Mouse (Mus musculus) thymus, adult 2 months (tissue): ENCODE data around the gene Prm1. TPM values are rescaled to one million over a fixed set of nuclear protein-coding genes. Genes with fewer than 3 reads are reported as not detected.
A peak's percentile ranks its signal among the peaks of the same experiment; 100 is the strongest.

Experiments
- DNase-seq: peaks from one replicate; pipeline ENCODE4 v3.0.0; 2021
- H3K27ac ChIP-seq: fragments of 200-500 bp; 2 replicates; pipeline ENCODE4 v1.5.1; 2012; ENCODE audit warnings: low read length, control low read depth; ENCODE audit not compliant: control insufficient read depth, insufficient read depth
- H3K27me3 ChIP-seq: fragments of 200-500 bp; 2 replicates; pipeline ENCODE4 v1.6.1; 2012; ENCODE audit warnings: mild to moderate bottlenecking, low read length, moderate library complexity, mixed read lengths; ENCODE audit not compliant: control insufficient read depth, insufficient read depth
- H3K36me3 ChIP-seq: fragments of 200-500 bp; 2 replicates; pipeline ENCODE4 v1.6.1; 2012; ENCODE audit warnings: mild to moderate bottlenecking, low read length, moderate library complexity; ENCODE audit not compliant: control insufficient read depth, insufficient read depth
- H3K4me1 ChIP-seq: fragments of 200-500 bp; replicated peaks from 2 replicates; pipeline ENCODE4 v1.6.1; 2012; ENCODE audit warnings: low read length; ENCODE audit not compliant: control insufficient read depth, insufficient read depth
- H3K4me3 ChIP-seq: fragments of 200-500 bp; 2 replicates; pipeline ENCODE4 v1.5.1; 2012; ENCODE audit warnings: mild to moderate bottlenecking, low read length, control low read depth, moderate library complexity; ENCODE audit not compliant: control insufficient read depth, insufficient read depth
- CTCF ChIP-seq: fragments of 200-500 bp; IDR thresholded peaks from 2 replicates; pipeline ENCODE4 v1.5.1; 2012; ENCODE audit warnings: mild to moderate bottlenecking, control low read depth, low read length, moderate library complexity, borderline replicate concordance; ENCODE audit not compliant: control insufficient read depth, poor library complexity, insufficient read depth; ENCODE audit errors: extremely low read depth
- POLR2A ChIP-seq: fragments of 200-500 bp; IDR thresholded peaks from 2 replicates; pipeline ENCODE4 v1.6.1; 2012; ENCODE audit warnings: mild to moderate bottlenecking, low read length, control low read depth, moderate library complexity; ENCODE audit not compliant: control insufficient read depth, poor library complexity, insufficient read depth; ENCODE audit errors: extremely low read depth
- WGBS: fragments of 180-500 bp; shearing (Covaris S2); methylation state at CpG from one replicate; pipeline ENCODE4 v1.1.7; 2018; 5-methylcytosine and 5-hydroxymethylcytosine counted together
- polyA plus RNA-seq: library from polyadenylated mRNA; depleted of rRNA; stranded (reverse); fragments of >200 nt; gene quantifications from 2 replicates; pipeline ENCODE4 v1.2.3, GENCODE M21; 2012

Gene Prm1
- polyA plus RNA-seq, 1 experiment = 6.1 TPM

DNA sequence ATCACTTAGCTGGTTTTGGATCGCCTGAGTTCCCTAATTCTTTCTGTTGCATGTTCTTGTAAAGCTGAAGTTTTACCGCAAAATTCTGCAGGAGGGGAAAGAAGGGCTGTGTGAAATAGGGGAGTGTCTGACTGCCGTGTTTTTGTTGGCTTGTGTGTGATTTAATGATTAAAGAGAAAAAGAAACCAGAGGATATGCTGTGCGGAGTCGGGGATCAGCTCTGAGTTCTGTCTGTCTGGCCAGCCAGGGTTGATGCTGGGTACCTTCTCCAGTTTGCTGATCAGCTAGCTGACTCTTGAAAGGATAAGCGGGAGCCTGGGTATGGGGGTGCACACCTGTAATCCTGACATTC, 38.7 kb upstream of the Prm1 start:
- 6% methylated on average over 6 of the region's 6 CpGs for WGBS
- Histone ChIP-seq H3K4me1 (peaks cover 64% of the 10 kb centered on the region), H3K36me3 (no peaks in the 10 kb centered on the region), H3K27ac (peak overlapping the region; percentile 79), H3K27me3 (no peaks in the 10 kb centered on the region), H3K4me3 (peak overlapping the region; percentile 11; the same call in 1 of the 2 replicates)
- no peak for DNase-seq
- no peak for TF ChIP-seq CTCF
- no peak for TF ChIP-seq POLR2A

DNA sequence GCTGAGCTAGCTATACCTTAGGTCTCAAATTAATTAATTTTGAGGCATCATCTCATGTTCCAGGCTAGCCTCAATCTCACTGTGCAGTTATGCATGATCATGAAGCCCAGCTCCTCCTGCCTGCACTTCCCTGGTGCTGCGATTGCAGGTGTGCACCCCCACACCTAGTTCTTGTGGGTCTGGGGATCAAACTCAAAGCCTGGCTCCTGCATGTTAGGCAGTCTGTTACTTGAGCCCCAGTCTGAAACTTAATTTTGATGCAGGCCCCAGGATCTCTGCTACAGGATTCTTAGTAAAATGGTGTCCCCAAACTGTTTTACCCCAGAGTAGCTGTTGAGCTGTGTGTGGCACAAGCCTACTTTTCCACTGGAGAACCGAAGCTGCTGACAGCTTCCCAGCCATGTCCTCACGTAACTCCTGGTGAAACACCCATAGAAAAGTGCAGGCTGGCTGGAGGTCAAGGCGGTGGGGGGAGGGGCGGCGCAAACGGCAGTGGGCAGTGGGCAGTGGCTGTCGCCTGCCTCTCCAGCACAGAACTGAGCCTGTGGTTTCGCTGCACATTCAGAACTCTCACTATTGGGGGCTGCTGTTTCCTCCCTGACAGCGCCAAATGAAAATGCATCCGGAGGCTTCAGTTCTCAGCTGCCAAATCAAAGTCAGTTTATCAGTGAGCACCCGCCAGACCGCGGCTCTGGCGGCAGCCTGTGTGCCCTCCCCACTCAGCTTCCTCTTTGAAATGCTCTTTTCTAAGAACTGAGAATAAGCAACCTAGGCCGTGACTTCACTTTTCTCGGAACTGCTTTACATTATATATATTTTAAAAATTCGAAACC, 38.1 kb upstream of the Prm1 start:
- WGBS = under 1% methylated on average over 18 of the region's 18 CpGs
- peak; percentile 80 for DNase-seq
- TF ChIP-seq CTCF (no peak), POLR2A (0 out of 2 replicates have a peak, but pooled peaks have one; percentile 16)
- no peaks in the 10 kb centered on the region for H3K27me3 ChIP-seq
- H3K27ac ChIP-seq = peak overlapping the region; percentile 81
- peaks cover 67% of the 10 kb centered on the region for H3K4me1 ChIP-seq
- no peaks in the 10 kb centered on the region for H3K36me3 ChIP-seq
- peak overlapping the region; percentile 37 for H3K4me3 ChIP-seq

DNA sequence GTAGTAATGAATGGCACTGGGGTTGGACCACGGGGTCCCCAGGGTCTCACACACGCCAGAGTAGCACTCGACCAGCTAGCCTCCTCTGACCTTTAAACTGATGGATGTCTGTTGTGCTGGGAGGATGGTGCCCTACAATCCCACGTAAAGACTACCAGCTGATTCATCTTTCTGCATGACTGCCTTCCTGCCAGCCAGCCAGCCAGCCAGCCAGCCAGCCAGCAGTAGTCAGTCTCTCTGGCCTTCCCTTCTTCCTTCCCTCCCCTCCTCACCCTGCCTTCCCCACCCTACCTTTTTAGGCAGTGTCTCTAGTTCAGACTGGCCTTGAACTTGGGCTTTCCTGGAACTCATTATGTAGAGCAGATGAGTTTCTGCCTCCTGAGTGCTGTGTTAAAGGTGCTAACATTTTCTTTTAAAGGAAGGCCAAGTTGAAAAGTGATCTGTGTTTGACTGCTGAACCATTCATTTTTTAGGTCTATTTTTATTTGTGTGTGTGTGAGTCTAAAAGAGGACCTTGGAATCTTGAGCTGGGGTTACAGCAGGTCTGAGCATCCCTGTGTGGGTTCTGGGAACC, 36.7 kb upstream of the Prm1 start:
- Histone ChIP-seq H3K27me3 (no peaks in the 10 kb centered on the region), H3K36me3 (no peaks in the 10 kb centered on the region), H3K27ac (no peak overlapping the region), H3K4me1 (peaks cover 78% of the 10 kb centered on the region), H3K4me3 (no peak overlapping the region)
- no peak for DNase-seq
- 60% methylated on average over 4 of the region's 4 CpGs for WGBS
- TF ChIP-seq POLR2A (no peak), CTCF (no peak)

DNA sequence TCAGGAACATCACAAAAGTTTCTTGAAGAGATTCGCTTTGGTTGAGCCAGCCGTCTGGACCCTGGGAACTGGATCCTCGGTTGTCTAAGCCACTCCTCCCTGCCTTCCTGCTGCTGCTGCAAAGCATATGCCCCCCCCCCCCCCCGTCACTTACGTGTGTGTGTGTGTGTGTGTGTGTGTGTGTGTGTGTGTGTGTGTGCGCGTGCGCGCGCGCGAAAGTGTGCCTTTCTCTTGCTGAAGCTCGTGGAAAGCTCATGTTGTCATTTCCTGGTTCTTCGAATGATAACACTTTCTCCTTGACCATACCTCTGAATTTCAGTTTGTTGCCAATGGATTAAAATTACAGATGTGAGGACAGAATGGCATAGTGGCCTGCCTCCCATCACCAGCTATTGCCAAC, 34.4 kb upstream of the Prm1 start:
- Histone ChIP-seq H3K27ac (peak overlapping the region; percentile 41; the same call in 1 of the 2 replicates), H3K4me3 (no peak overlapping the region), H3K4me1 (peaks cover 67% of the 10 kb centered on the region), H3K27me3 (no peaks in the 10 kb centered on the region), H3K36me3 (no peaks in the 10 kb centered on the region)
- TF ChIP-seq POLR2A (no peak), CTCF (no peak)
- DNase-seq = no peak
- 82% methylated on average over 14 of the region's 14 CpGs for WGBS

DNA sequence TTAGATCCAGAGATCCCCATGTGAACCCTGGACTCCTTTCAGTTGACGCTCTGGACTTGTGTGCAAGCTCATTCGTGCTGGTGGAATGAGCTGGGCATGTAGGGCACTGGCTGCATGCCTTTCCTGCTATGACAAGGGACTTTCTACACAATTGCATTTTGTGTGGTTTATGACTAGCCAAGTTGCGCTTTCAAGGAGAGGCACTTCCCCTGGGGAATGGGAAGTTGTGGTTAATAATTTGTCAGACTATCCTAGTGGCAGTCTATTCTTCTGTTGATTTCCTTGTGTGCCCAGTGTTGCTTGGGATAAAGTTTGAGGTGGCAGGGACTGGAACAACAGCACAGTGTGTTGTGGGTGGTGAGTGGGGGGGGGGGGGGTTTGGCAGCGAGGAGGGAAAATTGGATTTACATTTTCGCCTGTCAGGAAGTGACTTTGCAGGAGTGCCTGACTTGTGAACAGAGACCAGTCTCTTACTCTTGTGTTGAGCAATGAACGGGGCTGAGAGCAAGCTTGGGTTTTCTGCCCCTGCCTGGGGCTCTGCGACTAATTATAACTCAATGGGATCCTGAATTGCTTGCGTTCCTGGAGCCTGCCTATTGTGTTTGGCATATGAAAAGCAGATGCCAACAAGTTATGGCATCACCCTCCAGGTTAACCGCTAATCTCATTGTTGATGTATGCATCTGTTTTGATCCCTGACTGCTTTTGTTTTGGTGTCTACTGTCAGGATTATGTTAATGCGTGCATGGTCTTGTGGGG, 33.0 kb upstream of the Prm1 start:
- peak overlapping the region; percentile 96 for H3K27ac ChIP-seq
- peak overlapping the region; percentile 19 for H3K4me3 ChIP-seq
- DNase-seq = no peak
- H3K36me3 ChIP-seq = no peaks in the 10 kb centered on the region
- H3K4me1 ChIP-seq = peaks cover 60% of the 10 kb centered on the region
- WGBS = 64% methylated on average over 10 of the region's 10 CpGs
- H3K27me3 ChIP-seq = no peaks in the 10 kb centered on the region
- TF ChIP-seq POLR2A = no peak
- TF ChIP-seq CTCF = no peak

DNA sequence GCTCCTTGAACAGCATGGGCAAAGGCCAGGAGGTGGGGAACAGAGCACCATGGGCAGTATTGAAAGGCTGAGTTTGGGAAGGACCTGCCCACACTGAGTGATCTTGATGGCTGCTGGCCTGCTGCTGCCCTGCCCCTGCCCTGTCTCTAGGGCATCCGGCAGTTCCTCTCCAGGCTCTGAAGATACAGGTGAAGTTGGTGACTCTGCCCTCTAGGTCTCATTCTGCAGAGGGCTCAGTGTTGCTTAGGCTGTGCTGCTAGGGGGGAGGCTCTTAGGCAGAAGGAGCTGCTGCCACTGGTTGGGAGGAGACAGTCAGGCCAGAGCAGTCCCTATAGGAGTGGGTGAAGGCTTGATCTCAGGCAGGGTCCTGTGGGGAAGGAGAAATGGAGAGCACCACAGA, 32.3 kb upstream of the Prm1 start:
- peak overlapping the region; percentile 96 for H3K27ac ChIP-seq
- WGBS = 25% methylated on average over 1 of the region's 1 CpGs

More for the DNA sequence above, 32.3 kb upstream of the Prm1 start:
- no peak for TF ChIP-seq CTCF
- 0 out of 2 replicates have a peak, but pooled peaks have one; percentile 25 for TF ChIP-seq POLR2A
- no peaks in the 10 kb centered on the region for H3K36me3 ChIP-seq
- no peaks in the 10 kb centered on the region for H3K27me3 ChIP-seq
- H3K4me3 ChIP-seq = peak overlapping the region; percentile 19
- DNase-seq = peak; percentile 66
- H3K4me1 ChIP-seq = peaks cover 56% of the 10 kb centered on the region
